Mouse (Mus musculus) liver, embryonic 15.5 days (tissue): ENCODE results near the gene Mtnr1b. TPM values are rescaled to one million over a fixed set of nuclear protein-coding genes. Genes with fewer than 3 reads are reported as not detected.
"Not testable (repeated sequence)": the region's sequence is repeated elsewhere in the genome, so short reads cannot be mapped to it uniquely, and the experiment has no call there.

Experiments
- ATAC-seq: fragments of 200-750 bp; cut with Nextera tagmentation; 2 replicates; pipeline ENCODE4 v1.8.0; 2017; ENCODE audit warnings: moderate number of reproducible peaks, mild to moderate bottlenecking, moderate library complexity; ENCODE audit not compliant: insufficient read depth
- H3K27ac ChIP-seq: fragments of 300-500 bp; sonication (generic); replicated peaks from 2 replicates; pipeline ENCODE4 v1.5.1; 2015; ENCODE audit warnings: mild to moderate bottlenecking, inconsistent platforms
- H3K27me3 ChIP-seq: fragments of 300-500 bp; sonication (generic); 2 replicates; pipeline ENCODE4 v1.6.1; 2015; ENCODE audit warnings: mild to moderate bottlenecking, inconsistent platforms
- H3K36me3 ChIP-seq: fragments of 300-500 bp; sonication (generic); replicated peaks from 2 replicates; pipeline ENCODE4 v1.6.1; 2015; ENCODE audit warnings: moderate library complexity, mild to moderate bottlenecking, inconsistent platforms
- H3K4me1 ChIP-seq: fragments of 300-500 bp; sonication (generic); replicated peaks from 2 replicates; pipeline ENCODE4 v1.6.1; 2015; ENCODE audit warnings: inconsistent platforms
- H3K4me2 ChIP-seq: fragments of 300-500 bp; sonication (generic); 2 replicates; pipeline ENCODE4 v1.6.1; 2015; ENCODE audit warnings: moderate library complexity, mild to moderate bottlenecking, inconsistent platforms
- H3K4me3 ChIP-seq: fragments of 300-500 bp; sonication (generic); replicated peaks from 2 replicates; pipeline ENCODE4 v1.5.1; 2015; ENCODE audit warnings: mild to moderate bottlenecking, inconsistent platforms
- H3K9ac ChIP-seq: fragments of 300-500 bp; sonication (generic); 2 replicates; pipeline ENCODE4 v1.6.1; 2015; ENCODE audit warnings: moderate library complexity, mild to moderate bottlenecking, inconsistent platforms
- H3K9me3 ChIP-seq: fragments of 300-500 bp; sonication (generic); replicated peaks from 2 replicates; pipeline ENCODE4 v1.6.1; 2016; ENCODE audit warnings: inconsistent platforms
- WGBS: fragments of 180-500 bp; shearing (Covaris S2); methylation state at CpG from one replicate; pipeline ENCODE4 v1.1.7; 2015; ENCODE audit warnings: mixed read lengths; ENCODE audit not compliant: insufficient replicate concordance; 5-methylcytosine and 5-hydroxymethylcytosine counted together
- polyA plus RNA-seq: library from polyadenylated mRNA; unstranded; fragments of >200 nt; fragmentation: Nextera tagmentation; extraction: Ambion mirVana; gene quantifications from 2 replicates; pipeline ENCODE4 v1.2.1, GENCODE M21; 2015

Gene Mtnr1b
- polyA plus RNA-seq, 1 experiment from 2014 or later = not detected

DNA sequence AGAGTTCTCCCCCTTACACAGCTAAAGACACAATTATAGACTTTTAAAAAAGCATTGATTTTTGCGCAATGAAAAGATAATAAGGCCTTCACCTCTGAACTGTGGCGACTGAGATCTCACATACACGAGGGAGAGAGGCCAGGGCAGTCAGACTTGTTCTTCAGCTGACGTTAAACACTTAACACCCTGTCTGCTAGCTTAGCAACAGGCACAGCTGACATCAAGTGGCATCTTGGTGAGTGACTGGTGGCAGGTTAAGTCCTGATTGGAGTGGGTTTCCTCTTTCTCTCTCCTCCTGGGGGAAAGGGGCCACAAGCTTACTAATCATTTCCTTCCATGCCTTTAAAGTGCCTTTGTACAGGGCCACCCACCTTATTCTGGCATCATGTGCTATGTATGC is 4.3 kb downstream of the Mtnr1b start:
- H3K4me3 ChIP-seq = no peak overlapping the region
- H3K36me3 ChIP-seq = no peaks in the 10 kb centered on the region
- no peaks in the 10 kb centered on the region for H3K9me3 ChIP-seq
- H3K27me3 ChIP-seq = 0 out of 2 replicates have a peak, but pooled peaks cover 10% of the 10 kb centered on the region
- H3K27ac ChIP-seq = no peak overlapping the region
- no peak overlapping the region for H3K4me2 ChIP-seq
- 46% methylated on average over 4 of the region's 4 CpGs for WGBS
- ATAC-seq = no peak
- H3K9ac ChIP-seq = no peak overlapping the region
- H3K4me1 ChIP-seq = no peaks in the 10 kb centered on the region

DNA sequence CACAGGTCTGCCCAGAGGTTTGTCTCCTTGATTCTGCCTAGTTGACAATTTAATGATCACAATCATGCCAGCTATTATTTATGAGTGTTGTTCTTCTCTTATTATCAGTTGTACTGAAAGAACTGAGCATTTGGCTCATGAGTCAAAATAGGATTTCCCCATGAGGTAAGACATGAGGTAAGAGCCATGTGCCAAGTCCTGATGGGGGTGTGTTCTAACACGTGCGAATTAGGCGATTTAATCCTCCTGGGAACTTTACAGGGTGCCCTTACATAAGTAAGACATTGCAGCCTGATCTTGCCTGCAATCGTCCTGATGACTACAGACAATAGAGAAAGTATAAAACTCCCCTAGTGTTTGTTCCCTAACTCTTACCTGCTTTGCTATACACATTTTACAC is 4.9 kb downstream of the Mtnr1b start:
- no peak overlapping the region for H3K9ac ChIP-seq
- no peak overlapping the region for H3K4me3 ChIP-seq
- WGBS = 58% methylated on average over 4 of the region's 4 CpGs
- no peak for ATAC-seq
- H3K27ac ChIP-seq = no peak overlapping the region
- H3K9me3 ChIP-seq = no peaks in the 10 kb centered on the region
- H3K4me2 ChIP-seq = no peak overlapping the region
- no peaks in the 10 kb centered on the region for H3K36me3 ChIP-seq
- no peaks in the 10 kb centered on the region for H3K4me1 ChIP-seq
- H3K27me3 ChIP-seq = 0 out of 2 replicates have a peak, but pooled peaks cover 6% of the 10 kb centered on the region

DNA sequence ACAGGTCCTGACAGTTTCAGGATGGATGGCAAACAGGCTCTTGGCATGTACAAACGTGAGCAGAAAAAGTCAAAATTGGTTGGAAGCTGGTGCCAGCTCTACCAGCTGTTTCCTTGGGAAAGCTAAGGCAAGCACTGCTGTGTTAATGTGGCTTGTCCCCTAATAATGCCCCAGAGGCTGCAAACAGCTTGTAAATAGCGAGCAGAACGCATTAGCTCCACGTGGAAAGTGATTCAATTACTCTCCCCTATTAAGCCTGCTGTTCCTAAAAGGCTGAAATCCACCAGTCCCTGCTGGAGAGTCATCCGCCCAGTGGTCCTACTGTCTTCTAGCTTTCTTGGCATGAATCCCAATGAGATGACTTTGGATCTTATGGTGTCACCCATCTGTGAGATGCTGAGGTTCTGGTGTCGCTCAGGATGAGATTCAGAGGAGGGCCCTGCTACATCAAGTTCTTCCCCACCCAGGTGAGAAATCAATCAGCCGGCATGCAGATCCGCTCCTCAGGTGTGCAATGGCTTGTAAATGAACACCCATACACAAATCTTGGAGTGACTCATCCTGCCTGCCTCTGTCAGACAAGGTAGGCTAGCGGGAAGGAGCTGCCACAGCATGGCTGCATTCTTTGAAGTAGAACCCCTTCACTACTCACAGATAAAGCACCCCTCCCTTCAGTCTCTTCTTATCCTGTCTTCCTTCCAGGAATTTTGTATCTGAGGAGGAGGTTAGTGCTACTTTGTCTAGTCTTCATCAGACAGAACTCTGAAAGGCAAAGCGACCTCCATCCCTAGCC is 7.9 kb downstream of the Mtnr1b start:
- H3K36me3 ChIP-seq = no peaks in the 10 kb centered on the region
- H3K9me3 ChIP-seq = no peaks in the 10 kb centered on the region
- ATAC-seq = no peak
- H3K27ac ChIP-seq = no peak overlapping the region
- WGBS = 48% methylated on average over 10 of the region's 10 CpGs
- no peak overlapping the region for H3K9ac ChIP-seq
- no peaks in the 10 kb centered on the region for H3K4me1 ChIP-seq
- H3K4me2 ChIP-seq = no peak overlapping the region
- no peak overlapping the region for H3K4me3 ChIP-seq
- H3K27me3 ChIP-seq = no peaks in the 10 kb centered on the region

DNA sequence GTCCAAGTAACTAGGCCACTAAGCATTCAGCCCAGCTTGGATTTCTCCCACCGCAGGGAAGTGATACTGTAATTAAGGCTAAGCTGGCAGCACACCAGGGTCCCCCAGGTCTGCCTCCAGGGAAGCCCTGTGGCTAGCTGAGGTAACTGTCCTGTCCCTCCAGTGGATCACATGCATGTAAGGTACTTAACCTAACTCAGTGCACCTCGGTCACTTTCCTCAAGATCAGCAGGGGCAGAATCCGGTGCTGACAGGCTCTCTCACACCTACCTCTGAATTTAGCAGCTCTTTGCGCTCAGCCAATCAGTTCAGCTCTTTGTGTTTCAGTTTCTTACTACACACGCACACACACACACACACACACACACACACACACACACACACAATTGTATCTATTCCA is 13.0 kb downstream of the Mtnr1b start:
- Histone ChIP-seq H3K4me2 (no peak overlapping the region), H3K9me3 (no peaks in the 10 kb centered on the region), H3K36me3 (no peaks in the 10 kb centered on the region), H3K4me1 (no peaks in the 10 kb centered on the region), H3K27me3 (no peaks in the 10 kb centered on the region), H3K27ac (no peak overlapping the region), H3K9ac (no peak overlapping the region), H3K4me3 (no peak overlapping the region)
- WGBS = 62% methylated on average over 5 of the region's 5 CpGs
- no peak for ATAC-seq

DNA sequence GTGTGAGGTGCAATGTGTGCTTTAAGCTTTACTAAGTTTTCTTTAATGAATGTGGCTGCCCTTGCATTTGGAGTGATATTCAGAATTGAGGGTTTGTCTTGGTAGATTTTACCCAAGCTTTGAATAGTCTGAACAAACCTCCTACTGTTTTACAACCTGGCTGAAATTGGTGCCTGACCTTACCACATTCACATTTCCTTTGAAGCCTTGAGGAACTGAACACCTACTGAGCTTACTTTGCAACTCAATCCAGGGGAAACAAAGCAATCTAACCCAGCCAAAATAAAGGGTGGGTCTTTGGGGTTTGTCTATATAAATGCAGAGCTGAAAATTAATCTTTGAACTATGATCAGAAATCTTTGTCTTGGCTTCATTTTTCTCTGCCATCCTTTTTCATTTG is 23.6 kb downstream of the Mtnr1b start:
- H3K4me3 ChIP-seq = no peak overlapping the region
- H3K4me1 ChIP-seq = no peaks in the 10 kb centered on the region
- no peak for ATAC-seq
- no peaks in the 10 kb centered on the region for H3K36me3 ChIP-seq
- H3K27me3 ChIP-seq = no peaks in the 10 kb centered on the region
- H3K9me3 ChIP-seq = no peaks in the 10 kb centered on the region
- H3K27ac ChIP-seq = no peak overlapping the region
- H3K9ac ChIP-seq = no peak overlapping the region
- H3K4me2 ChIP-seq = no peak overlapping the region

DNA sequence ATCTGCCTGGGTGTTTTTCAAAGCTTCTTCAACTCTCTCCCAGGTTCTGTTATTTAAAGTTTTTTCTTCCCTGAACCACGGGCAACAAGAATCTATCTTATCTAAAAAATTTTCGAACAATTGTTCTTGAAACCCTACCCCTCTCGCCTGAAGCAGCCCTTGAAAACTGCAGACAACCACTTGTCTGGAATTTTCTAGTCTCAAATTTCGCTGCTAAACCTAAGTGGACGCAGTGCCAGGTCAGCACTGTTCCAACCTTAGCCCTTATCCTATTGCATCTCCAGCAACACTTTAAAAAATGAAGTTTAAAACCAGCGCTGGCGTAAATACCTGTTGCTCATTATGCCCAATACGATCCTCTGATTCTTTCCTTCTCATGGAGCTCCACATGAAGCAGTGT is 29.0 kb downstream of the Mtnr1b start:
- Histone ChIP-seq H3K36me3 (no peaks in the 10 kb centered on the region), H3K4me2 (no peak overlapping the region), H3K9me3 (no peaks in the 10 kb centered on the region), H3K27me3 (no peaks in the 10 kb centered on the region), H3K9ac (no peak overlapping the region), H3K27ac (no peak overlapping the region), H3K4me1 (no peaks in the 10 kb centered on the region), H3K4me3 (no peak overlapping the region)
- 63% methylated on average over 8 of the region's 8 CpGs for whole genome bisulfite sequencing
- ATAC-seq = no peak

DNA sequence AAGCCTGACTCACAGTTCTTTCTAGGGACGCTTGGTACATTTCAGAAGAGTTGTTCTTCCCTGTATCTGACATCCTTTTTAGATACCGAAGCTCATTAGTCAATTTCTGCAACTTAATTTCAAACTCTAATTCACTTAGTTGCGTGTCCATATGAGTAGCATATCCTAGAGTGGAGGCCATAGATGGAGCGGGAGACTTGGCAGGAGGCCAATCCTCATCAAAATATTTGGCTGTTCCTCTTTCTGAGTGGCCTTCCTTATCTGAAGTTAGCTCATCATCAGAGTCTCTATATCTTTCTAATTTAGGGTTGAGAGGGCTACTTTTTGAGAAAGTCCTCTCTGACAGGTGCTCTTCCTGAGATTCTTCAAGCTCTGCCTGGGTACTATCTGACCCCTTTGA is 29.4 kb downstream of the Mtnr1b start:
- not testable (repeated sequence) for H3K9ac ChIP-seq, H3K4me3 ChIP-seq, H3K4me1 ChIP-seq, H3K27ac ChIP-seq, H3K27me3 ChIP-seq, H3K36me3 ChIP-seq, H3K9me3 ChIP-seq, H3K4me2 ChIP-seq, ATAC-seq
- 53% methylated on average over 4 of the region's 4 CpGs for WGBS

DNA sequence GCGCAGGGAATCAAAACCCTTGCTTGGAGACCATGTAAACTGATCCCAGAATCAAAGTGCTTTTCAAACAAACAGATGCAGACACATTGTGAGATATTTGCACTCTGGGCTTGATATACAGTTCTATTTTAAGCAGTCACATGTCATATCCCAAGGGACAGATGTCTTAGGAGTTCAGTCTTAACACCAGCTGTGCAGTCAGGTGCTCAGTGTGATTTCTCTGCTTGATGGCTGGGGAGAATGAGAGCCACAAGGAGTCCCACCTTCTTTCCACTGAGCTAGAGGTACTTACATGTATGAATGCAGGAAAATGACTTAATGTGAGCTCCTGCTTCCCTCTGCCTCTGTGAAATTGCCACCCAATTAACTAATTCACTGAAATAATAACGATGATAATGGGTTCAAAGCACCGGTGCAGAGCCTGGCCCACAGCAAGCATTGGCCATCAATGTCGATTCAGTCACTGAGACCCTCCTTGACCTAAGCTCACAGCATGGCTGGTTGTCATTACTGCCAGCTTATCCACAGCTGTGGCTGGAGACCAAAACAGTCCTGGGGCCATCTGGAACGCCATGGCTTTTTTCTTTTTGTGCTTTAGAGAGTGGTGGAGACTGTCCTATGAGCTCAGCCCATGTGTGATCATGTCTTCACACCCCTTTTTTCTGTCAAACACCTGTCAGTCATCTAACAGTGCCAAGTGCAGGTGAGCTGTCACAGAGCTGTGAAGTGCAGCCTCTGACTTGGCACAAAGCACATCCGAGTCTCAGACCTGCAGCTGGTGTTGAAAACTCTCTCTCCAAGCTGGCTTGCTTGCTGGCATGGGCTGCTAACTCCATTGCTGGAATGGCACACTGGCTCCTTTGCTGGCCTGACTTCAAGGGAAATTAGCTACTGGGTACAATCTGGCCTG is 61.1 kb downstream of the Mtnr1b start:
- H3K36me3 ChIP-seq = no peaks in the 10 kb centered on the region
- no peak for ATAC-seq
- H3K27ac ChIP-seq = no peak overlapping the region
- no peak overlapping the region for H3K9ac ChIP-seq
- H3K4me2 ChIP-seq = no peak overlapping the region
- H3K9me3 ChIP-seq = no peaks in the 10 kb centered on the region
- H3K4me1 ChIP-seq = no peaks in the 10 kb centered on the region
- H3K27me3 ChIP-seq = no peaks in the 10 kb centered on the region
- no peak overlapping the region for H3K4me3 ChIP-seq
- WGBS = 64% methylated on average over 6 of the region's 6 CpGs

DNA sequence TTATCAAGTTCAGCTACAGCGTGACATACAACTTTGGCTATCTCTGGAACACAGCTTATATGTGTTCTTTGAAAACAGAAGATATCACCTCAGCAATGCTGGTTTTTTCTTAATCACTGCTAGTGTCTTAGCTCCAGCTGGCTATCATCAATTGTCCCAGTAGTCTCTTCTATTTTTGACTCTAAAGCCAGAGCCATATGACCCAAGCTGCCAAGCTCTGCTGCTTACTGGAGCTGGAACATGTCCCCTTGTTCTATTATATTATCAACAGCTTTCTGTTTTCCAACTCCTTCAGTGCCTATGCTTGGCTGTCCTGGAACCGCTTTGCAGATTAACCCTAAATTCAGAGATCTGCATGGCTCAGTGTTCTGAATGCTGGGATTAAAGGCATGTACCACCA is 70.1 kb downstream of the Mtnr1b start:
- WGBS = 42% methylated on average over 2 of the region's 2 CpGs
- ATAC-seq = no peak
- H3K27me3 ChIP-seq = no peaks in the 10 kb centered on the region
- H3K9me3 ChIP-seq = no peaks in the 10 kb centered on the region
- no peak overlapping the region for H3K4me3 ChIP-seq
- H3K9ac ChIP-seq = no peak overlapping the region
- H3K4me1 ChIP-seq = no peaks in the 10 kb centered on the region
- no peak overlapping the region for H3K27ac ChIP-seq
- H3K4me2 ChIP-seq = no peak overlapping the region
- H3K36me3 ChIP-seq = no peaks in the 10 kb centered on the region

DNA sequence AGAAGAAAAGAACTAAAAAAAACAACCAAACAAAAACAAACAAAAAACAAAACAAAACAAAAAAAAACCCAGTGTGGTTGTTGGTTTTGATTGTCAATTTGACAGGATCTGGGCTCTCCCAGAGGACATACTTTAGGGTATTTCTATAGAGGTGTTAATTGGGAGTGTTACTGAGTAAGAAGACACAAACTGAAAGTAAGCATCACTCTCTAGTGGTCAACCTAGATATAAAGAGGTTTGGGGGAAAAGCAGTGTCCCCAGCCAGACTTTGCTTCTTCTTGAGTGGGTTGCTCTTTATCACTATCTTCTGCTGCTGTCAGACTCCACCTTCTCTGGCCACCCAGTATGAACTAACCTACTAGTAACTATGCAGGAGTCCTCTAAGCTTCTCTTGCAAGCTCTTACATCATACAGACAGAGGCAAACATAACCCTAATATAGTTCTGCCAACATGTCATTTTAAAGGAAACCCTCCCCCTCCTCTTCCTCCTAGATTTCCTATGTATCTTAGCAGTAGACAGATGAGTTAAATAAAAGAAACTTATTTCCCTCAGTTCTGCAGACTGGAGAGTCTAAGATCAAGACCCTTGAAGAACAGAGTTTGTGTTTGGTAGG is 71.8 kb downstream of the Mtnr1b start:
- H3K4me1 ChIP-seq = no peaks in the 10 kb centered on the region
- no peaks in the 10 kb centered on the region for H3K36me3 ChIP-seq
- H3K27ac ChIP-seq = no peak overlapping the region
- no peak overlapping the region for H3K4me3 ChIP-seq
- H3K9me3 ChIP-seq = no peaks in the 10 kb centered on the region
- H3K9ac ChIP-seq = no peak overlapping the region
- H3K27me3 ChIP-seq = no peaks in the 10 kb centered on the region
- no peak overlapping the region for H3K4me2 ChIP-seq
- ATAC-seq = no peak

DNA sequence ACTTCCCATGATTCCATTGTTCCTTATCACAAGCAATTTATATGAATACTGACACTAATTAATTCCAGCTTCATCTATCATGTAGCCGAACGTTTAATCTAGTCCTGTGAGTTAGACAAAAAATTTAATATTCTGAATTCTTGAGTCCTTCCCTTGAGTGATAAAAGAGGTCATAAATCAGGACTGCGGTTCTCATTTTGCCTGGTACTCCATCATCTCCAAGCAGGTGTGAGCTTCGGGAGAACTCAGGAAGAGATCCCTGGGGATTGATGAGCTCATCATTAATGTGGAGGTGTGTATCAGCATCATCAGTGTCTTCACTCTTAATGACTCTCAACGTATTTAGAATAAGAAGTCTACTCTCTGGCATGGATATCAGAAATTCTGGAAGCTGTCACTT is 74.0 kb downstream of the Mtnr1b start:
- no peak for ATAC-seq
- WGBS = 59% methylated on average over 5 of the region's 5 CpGs
- H3K36me3 ChIP-seq = no peaks in the 10 kb centered on the region

More for the DNA sequence above, 74.0 kb downstream of the Mtnr1b start:
- Histone ChIP-seq H3K9ac (no peak overlapping the region), H3K4me2 (no peak overlapping the region), H3K4me1 (no peaks in the 10 kb centered on the region), H3K27ac (no peak overlapping the region), H3K9me3 (no peaks in the 10 kb centered on the region), H3K27me3 (no peaks in the 10 kb centered on the region), H3K4me3 (no peak overlapping the region)
